Mouse (Mus musculus) embryonic facial prominence, embryonic 10.5 days (tissue): ENCODE measurements around the gene Col1a1. TPM values are rescaled to one million over a fixed set of nuclear protein-coding genes. Genes with fewer than 3 reads are reported as not detected.

ENCODE experiments used
- polyA plus RNA-seq: library from polyadenylated mRNA; unstranded; fragments of >200 nt; fragmentation: Nextera tagmentation; extraction: Ambion mirVana; gene quantifications from 2 replicates; pipeline ENCODE4 v1.2.1, GENCODE M21; 2016

Col1a1 gene
- polyA plus RNA-seq, 1 experiment from 2014 or later = 88.8 TPM

Other genes with a start within 250 kb of the Col1a1 start
- not detected in 2 replicates for gene Gm11541, start 231.7 kb upstream of the Col1a1 start, polyA plus RNA-seq
- gene Cdc34b, start 194.4 kb upstream of the Col1a1 start, polyA plus RNA-seq = 0.29 and 0.40 TPM in 2 replicates
- not detected in 2 replicates for gene Tmem92, start 153.5 kb upstream of the Col1a1 start, polyA plus RNA-seq
- not detected in 2 replicates for gene Hils1, start 31.4 kb downstream of the Col1a1 start, polyA plus RNA-seq
- gene Sgca, start 40.1 kb downstream of the Col1a1 start, polyA plus RNA-seq = 0.17 TPM in 1 of 2 replicates, not detected in the other
- 8.3 and 9.4 TPM in 2 replicates for gene Ppp1r9b, start 54.8 kb downstream of the Col1a1 start, polyA plus RNA-seq
- 35.5 and 42.5 TPM in 2 replicates for gene Samd14, start 73.7 kb downstream of the Col1a1 start, polyA plus RNA-seq
- gene Pdk2, start 105.1 kb downstream of the Col1a1 start, polyA plus RNA-seq = 12.9 and 16.0 TPM in 2 replicates
- gene Itga3, start 140.6 kb downstream of the Col1a1 start, polyA plus RNA-seq = 11.5 and 12.2 TPM in 2 replicates
- gene Dlx3, start 183.9 kb downstream of the Col1a1 start, polyA plus RNA-seq = 29.8 and 31.3 TPM in 2 replicates
- 3.6 and 4.3 TPM in 2 replicates for gene Dlx4, start 210.0 kb downstream of the Col1a1 start, polyA plus RNA-seq